Mouse (Mus musculus) neutrophil, adult 83 days (primary cell): ENCODE results near the gene Eomes. TPM values are rescaled to one million over a fixed set of nuclear protein-coding genes. Genes with fewer than 3 reads are reported as not detected.

Experiments
- total RNA-seq, 2 experiments: library from RNA; stranded (reverse); gene quantifications; one replicate each; pipeline ENCODE4 v1.2.4; 2023

Eomes gene
- under 1 TPM in 1 of 2 experiments, not detected in 1; 0.15 TPM for total RNA-seq

GRCm38 (mm10) chr9:118477961-118478360, at the start of gene Eomes:
TSS of gene Eomes (plus strand) at chr9:118478212.

GRCm38 (mm10) chr9:118506020-118506403, 28.0 kb downstream of the Eomes start, which contains the start of gene Golga4:
TSS of gene Golga4 (plus strand) at chr9:118506267.

Other genes with a start within 250 kb of the Eomes start
- gene Golga4, start 28.1 kb downstream of the Eomes start, total RNA-seq, result 10 to 100 TPM; 41.5 to 44.9 TPM
- under 1 TPM; 0.15 to 0.20 TPM for gene Itga9, start 128.5 kb downstream of the Eomes start, total RNA-seq